Mouse (Mus musculus) myocyte (in vitro differentiated cells): ENCODE results near the gene Smpdl3a.

Experiments used
- CEBPB ChIP-seq: IDR thresholded peaks from 2 replicates; pipeline ENCODE4 v1.6.1; 2011; ENCODE audit warnings: mild to moderate bottlenecking, moderate library complexity; ENCODE audit not compliant: poor library complexity, insufficient read depth, severe bottlenecking
- E2F4 ChIP-seq: IDR thresholded peaks from one replicate; pipeline ENCODE4 v1.6.1; 2011; ENCODE audit warnings: mild to moderate bottlenecking, control low read depth, moderate library complexity; ENCODE audit not compliant: insufficient read depth
- MAX ChIP-seq: IDR thresholded peaks from one replicate; pipeline ENCODE4 v1.6.1; 2011; ENCODE audit warnings: low read depth, mild to moderate bottlenecking, control low read depth
- MYOD1 ChIP-seq, 3 experiments: IDR thresholded peaks; one replicate each; pipeline ENCODE4 v1.6.1; 2011; ENCODE audit warnings: control low read depth in 2 of 3, low read depth in 2 of 3, mild to moderate bottlenecking in 2 of 3, moderate library complexity in 1 of 3; ENCODE audit not compliant: insufficient read length in 2 of 3, control insufficient read depth in 1 of 3
- MYOG ChIP-seq, 3 experiments: IDR thresholded peaks; one replicate each; pipeline ENCODE4 v1.6.1; 2011; ENCODE audit warnings: control low read depth in 2 of 3, low read depth in 2 of 3, mild to moderate bottlenecking in 2 of 3; ENCODE audit not compliant: insufficient read length in 2 of 3, control insufficient read depth in 1 of 3, insufficient read depth in 1 of 3
- POLR2A ChIP-seq: IDR thresholded peaks from one replicate; pipeline ENCODE4 v1.6.1; 2011; ENCODE audit warnings: low read depth, mild to moderate bottlenecking, control low read depth, moderate library complexity; ENCODE audit not compliant: insufficient read length
- POLR2AphosphoS2 ChIP-seq: IDR thresholded peaks from one replicate; pipeline ENCODE4 v1.6.1; 2011; ENCODE audit warnings: low read depth, control low read depth; ENCODE audit not compliant: insufficient read length
- REST ChIP-seq: IDR thresholded peaks from one replicate; pipeline ENCODE4 v1.6.1; 2011; ENCODE audit warnings: mild to moderate bottlenecking, control low read depth, moderate library complexity; ENCODE audit not compliant: insufficient read depth, insufficient read length
- SRF ChIP-seq: IDR thresholded peaks from one replicate; pipeline ENCODE4 v1.6.1; 2011; ENCODE audit warnings: low read depth; ENCODE audit not compliant: control insufficient read depth, insufficient read length
- TCF12 ChIP-seq: IDR thresholded peaks from one replicate; pipeline ENCODE4 v1.6.1; 2011; ENCODE audit warnings: mild to moderate bottlenecking, control low read depth; ENCODE audit not compliant: poor library complexity, insufficient read depth, severe bottlenecking
- USF1 ChIP-seq: IDR thresholded peaks from one replicate; pipeline ENCODE4 v1.6.1; 2011; ENCODE audit warnings: low read depth, mild to moderate bottlenecking, control low read depth, moderate library complexity

DNA sequence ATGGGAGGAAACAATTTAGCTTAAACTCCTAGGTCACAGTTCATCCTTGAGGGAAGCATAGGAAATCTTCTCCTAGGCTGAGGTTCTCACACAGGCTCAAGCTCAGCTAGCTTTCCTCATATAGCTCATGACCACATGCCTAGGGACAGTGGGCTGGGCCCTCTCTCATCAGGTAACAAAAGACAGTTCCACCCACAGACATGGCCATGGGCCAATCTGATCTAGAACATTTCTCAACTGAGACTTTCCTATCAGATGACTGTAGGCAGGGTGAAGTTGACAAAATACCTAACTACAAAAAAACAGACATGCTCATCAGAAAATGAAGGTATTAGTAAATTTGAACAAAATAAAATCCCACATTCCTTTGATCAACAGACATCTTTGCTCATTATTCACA is 47.0 kb upstream of the Smpdl3a start:
- TF ChIP-seq MYOD1 (IDR thresholded peaks at IDR 0.05; ENCODE audit: control insufficient read depth in 1 of 3, insufficient read length in 2 of 3, low read depth in 2 of 3) (no peak), POLR2A (no peak), MAX (no peak), REST (no peak), E2F4 (no peak), POLR2AphosphoS2 (no peak), SRF (no peak), MYOG (IDR thresholded peaks at IDR 0.05; ENCODE audit: control insufficient read depth in 1 of 3, insufficient read depth in 1 of 3, insufficient read length in 2 of 3, low read depth in 2 of 3) (no peak), CEBPB (no peak), USF1 (no peak), TCF12 (no peak)
